Mouse (Mus musculus) gastrocnemius, postnatal 4 days (tissue): ENCODE data around the gene Mlph. TPM values are rescaled to one million over a fixed set of nuclear protein-coding genes. Genes with fewer than 3 reads are reported as not detected.
A peak's percentile ranks its signal among the peaks of the same experiment; 100 is the strongest.

Experiments used
- DNase-seq, 2 experiments: peaks; one replicate each; pipeline ENCODE4 v3.0.0; 2021 to 2022; ENCODE audit warnings: low spot score in 2 of 2, mixed read lengths in 2 of 2
- total RNA-seq, 2 experiments: library from RNA; stranded (reverse); gene quantifications; 2 replicates each; pipeline ENCODE4 v1.2.3; 2021

The Mlph gene
- total RNA-seq, 2 experiments from 2014 or later: 0.59 to 0.75 TPM

DNA sequence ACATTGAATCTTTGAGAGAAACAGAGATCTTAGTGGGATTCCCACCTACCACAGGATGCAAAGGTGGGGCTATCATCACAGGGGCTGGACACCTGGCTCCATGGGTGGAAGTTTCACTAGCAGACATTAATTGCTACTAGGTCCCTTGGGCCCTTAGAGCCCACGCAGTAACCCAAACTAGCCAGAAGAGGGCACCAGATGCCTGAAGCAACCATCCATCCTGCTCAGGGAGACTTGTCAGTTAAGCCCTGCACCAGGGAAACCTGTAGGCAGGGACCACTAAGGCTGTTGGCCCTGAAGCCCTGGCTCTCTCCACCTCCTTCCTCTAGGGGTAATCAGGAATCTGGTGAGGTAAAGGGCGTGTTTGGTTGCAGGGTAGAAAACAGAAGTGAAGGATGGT, 8.5 kb upstream of the Mlph start:
- DNase-seq: no peak

DNA sequence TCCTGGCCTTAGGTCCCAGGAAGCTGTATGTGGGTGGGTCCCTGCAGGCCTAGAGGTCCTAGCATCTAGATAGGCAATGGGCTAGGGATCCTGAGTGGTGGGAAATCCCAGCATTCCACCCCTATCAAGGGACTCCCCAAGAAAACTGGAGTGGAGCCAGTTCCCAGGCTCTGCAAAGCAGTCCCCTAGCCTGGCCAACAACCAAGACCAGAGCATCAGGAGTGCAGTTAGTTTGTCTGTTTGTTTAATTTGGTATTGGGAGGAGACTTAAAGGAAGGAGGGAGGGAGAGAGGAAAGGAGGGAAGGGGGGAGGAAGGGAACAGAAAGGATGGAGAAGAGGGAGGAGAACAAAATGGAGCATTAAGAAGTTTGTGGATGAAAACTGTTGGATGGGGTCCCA, 5.7 kb upstream of the Mlph start:
- DNase-seq: peak in 1 of 2 experiments; percentile 52

DNA sequence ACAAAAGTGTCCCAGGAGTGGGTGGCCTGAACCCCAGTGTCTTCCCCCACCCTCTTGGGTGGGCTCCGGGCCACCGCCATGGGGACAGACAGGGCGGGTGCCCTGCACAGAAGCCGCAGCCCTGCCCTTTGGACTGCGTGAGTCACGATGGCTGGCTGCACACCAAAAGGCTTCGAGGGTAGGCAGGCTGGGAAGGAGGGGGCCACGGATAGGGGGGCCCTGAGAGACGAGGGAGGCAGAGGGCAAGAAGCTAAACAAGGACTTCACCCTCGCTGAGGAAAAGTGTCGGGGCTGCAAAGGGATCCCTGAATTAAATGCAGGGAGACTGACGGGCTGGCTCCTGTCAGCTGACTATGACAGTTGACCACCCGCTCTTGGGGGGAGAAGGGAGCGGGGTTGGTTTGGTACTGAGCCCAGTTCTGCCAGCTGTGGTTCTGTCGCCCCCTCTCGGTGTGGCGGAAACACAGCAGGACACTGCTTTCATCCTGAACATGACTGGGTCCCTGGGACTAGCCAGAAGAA, 5.2 kb upstream of the Mlph start:
- DNase-seq: peak; percentile 17 to 62

DNA sequence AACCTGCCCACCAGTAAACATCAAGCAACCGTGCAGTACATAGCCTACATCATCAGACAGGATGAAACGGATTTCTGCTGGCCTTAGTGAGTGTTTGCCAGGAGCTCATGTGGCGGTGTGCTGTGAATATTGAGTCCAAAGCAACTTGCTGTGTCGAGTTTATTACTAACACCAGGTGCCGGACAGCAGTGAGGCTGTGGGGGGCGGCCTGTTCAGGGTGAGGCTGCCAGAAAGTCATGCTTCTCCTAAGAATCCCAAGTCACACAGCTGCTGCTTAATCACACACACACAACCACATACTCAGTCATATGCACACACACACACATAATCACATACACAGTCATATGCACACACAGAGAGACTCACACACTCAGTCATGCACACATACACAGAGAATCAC, 1.7 kb upstream of the Mlph start:
- no peak for DNase-seq

DNA sequence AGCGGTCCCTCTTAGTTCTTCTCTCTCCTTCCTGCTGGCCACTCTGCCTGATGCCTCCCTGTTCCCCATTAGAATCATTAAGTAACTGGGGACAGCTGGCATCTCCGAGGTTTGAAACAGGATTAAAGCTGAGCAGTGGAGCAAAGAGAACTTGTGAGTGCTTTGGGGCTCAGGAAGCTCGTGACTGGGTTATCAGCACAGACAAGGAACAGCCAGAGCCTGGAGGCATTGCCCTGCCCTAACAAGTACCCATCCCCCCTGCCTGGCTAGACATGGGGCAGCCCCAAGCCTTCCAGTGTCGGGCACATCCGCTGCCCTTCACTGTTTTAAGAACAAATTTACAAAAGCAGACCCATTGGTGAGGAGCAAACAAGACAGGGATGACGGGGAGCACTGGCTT, 2.6 kb downstream of the Mlph start:
- no peak for DNase-seq

DNA sequence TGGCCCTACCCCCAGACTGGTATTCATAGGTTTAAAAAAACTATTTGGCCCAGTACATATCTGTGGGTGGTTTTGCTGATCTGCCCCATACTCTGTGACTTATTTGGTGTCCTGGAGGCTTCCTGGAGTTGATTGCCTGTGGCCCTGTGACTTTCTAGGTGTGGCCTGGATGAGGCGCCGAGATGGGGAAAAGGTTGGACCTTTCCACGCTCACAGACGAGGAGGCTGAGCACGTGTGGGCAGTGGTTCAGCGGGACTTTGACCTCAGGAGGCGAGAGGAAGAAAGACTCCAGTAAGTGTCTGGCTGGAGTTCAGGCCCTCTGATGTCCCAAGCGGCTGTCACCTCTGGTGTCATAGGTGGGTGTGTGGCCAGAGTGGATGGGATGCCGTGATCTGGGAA, 6.8 kb downstream of the Mlph start:
- no peak for DNase-seq

DNA sequence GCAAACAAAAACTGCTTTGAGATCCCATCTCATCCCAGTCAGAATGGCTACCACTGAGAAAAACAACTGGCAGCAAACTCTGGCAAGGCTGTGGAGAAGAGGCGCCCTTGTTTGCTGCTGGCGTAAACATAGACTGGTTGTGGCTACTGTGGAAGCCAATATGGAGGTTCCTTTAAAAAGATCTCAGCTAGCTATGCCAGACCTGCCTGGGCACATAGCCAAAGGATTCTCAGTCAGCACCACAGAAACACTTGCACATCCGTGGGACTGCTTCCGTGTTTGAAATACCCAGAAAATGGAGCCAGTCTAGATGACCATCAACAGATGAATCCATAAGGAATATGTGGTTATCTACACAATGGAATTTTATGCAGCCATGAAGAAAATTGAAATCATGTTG, 11.1 kb downstream of the Mlph start:
- DNase-seq: no peak

DNA sequence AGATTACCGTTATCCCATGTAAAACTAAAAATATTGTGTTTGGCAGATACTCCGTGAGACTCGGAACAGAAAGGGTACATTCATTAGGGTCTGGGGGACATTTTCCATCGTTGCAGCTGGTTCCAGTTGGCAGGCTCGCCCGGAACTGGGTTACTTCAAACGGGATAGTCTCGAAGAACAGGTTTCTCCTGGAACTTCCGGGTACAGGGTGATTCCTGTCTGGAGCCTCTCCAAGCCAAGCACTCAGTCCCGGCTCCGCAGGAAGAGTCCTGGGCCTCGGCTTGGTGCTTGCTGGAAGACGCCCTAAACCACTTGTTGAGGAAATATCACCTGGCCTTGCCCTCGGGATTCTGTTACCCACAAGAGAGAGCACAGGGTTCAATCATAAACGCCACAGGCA, 12.4 kb downstream of the Mlph start:
- no peak for DNase-seq

DNA sequence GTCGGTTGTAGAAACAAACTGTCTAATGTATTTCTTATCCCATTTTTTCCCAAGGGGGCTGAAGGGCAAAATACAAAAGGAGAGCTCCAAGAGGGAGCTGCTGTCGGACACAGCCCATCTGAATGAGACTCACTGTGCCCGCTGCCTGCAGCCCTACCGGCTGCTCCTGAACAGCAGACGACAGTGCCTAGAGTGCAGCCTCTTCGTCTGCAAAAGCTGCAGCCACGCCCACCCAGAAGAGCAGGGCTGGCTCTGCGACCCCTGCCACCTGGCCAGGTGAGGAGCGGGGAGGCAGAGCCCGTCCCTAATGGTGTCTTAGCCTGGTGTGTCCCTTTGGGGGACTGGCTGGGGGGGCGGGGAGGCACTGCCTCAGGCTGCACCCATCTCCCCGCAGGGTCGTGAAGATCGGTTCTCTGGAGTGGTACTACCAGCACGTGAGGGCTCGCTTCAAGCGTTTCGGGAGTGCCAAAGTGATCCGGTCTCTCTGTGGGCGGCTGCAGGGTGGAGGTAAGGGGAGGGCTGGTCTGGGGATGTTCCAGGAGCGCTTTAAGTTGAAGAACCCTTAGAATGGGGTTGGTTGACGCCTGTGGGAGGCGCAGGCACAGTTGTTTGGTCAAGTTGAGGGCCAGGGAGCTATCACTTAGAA, 13.2 kb downstream of the Mlph start:
- no peak for DNase-seq

DNA sequence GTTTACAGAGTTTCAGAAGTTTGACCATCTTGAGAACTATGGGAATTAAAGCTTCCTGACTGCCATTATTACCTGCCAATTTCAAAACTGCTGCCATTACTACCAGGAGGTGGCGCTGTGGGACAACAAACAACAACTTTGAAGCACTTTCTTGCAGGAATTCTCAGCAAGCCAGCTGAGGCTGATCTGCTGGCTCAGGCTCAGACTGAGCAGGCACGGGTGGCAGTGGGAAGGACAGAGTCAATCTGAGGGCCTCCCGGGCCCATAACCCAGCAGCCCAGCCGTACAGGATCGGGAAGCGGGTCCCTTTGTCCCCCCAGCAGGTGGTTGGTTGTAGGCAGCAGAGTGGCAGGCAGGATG, 13.7 kb downstream of the Mlph start:
- peak; percentile 66 to 84 for DNase-seq

DNA sequence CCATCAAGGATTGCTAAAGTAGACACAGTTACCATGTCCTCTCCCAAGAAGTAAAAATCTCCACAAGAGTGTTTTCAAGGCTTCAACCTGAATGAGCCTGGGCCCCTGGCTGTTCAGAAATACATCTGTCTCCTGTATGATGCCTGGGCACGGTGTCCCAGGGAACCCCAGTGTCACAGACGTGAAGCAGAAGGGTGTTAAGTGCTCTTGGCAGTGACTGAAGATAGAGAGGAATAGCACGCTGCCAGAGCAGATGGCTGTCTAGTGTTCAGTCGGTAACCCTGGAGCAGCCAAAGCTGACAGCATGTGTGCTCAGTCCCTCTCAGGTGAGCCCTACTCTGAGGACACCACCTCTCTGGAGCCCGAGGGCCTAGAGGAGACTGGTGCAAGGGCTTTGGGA, 18.1 kb downstream of the Mlph start:
- no peak for DNase-seq

DNA sequence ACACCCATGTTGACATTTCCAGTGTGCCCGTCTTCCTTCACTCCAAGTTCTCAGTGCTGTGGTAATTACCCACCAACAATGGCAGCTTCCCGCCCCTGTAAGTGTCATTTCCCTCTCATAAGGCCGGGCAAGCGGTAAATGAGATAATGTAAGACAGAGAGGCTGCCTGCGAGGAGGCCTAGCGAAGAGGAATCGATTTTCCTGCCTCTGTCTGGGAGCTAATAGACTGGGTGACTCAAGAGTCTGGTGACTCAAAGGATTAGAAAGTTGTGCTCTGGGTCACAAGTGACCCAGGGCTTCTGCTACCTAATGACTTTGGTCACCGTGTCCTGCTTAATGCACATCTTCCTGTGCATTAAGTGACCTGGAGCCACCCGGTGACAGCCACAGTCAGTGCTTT, 22.1 kb downstream of the Mlph start:
- no peak for DNase-seq

DNA sequence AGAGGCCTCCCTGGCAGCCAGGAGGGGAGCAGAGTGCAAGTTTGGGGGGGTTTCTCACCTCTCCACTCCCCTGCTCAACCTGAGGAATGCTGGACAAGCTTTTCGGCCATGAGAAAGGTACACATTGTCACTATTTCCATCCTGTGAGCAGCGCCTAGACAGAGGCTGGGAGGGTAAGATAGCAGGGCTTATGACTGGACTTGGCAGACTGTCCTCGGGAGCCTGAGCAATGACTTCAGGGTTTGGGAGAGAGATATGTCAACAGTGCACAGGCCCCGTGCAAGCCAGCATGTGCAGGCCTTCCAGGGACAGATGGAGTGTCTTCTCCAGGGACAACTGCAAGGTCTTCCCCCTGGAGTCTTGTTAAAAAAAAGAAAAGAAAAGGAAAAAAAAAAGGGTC, 25.1 kb downstream of the Mlph start:
- no peak for DNase-seq

DNA sequence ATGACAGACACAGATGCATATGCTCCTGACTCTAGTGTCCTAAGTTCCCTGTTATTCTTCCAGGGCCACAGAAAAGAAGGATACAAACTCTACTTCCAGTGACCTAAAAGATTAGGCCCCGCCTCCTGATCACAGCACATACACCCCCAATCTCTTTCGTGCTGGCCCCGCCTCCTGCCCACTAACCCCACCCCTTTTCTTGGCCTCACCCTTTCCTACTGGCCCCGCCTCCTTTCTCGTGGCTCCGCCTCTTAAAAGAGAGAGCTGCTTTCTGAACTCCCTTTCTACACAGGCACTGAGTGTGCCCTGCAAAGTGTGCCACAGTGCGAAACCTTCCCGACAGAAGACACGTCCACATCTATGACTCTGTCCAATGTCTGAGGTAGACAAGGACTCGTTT, 30.3 kb downstream of the Mlph start:
- no peak for DNase-seq

DNA sequence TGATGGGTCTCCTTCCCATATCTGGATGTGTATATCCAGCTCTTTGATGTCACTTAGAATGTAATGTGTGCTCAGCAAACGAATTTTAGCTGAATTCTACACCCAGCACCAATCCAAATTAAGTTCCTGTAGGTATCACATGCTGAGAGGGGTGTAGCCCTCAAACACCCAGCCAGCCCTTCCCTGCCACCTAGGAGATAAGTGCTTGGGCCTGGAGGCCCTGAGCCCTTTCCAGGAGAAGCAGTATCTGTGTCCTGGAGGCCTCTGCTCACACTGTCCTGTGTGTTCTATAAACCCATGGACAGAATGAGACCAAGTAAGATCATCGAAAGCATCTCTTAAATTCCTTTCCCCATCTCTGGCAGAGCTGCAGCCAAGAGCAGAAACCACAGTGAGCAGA, 32.4 kb downstream of the Mlph start:
- no peak for DNase-seq

DNA sequence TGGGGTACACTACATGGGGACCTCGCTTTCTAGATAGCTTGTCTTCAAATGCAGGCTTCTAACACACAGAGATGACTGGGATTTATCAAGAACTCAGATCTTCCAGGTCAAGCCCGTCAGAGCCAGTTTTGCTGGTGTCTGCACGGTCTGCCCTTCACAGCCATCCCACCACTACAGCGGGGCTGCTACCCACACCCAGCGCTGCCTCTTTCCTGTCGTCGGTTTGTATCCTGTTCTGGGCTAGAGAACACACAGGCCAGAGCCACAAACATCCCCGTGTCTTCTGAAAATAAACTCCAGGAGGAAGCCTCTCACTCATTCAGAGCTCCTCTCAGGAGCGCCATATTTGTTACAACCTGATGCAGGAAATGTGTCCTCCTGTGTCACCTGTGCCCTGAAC, 34.4 kb downstream of the Mlph start:
- DNase-seq: no peak

DNA sequence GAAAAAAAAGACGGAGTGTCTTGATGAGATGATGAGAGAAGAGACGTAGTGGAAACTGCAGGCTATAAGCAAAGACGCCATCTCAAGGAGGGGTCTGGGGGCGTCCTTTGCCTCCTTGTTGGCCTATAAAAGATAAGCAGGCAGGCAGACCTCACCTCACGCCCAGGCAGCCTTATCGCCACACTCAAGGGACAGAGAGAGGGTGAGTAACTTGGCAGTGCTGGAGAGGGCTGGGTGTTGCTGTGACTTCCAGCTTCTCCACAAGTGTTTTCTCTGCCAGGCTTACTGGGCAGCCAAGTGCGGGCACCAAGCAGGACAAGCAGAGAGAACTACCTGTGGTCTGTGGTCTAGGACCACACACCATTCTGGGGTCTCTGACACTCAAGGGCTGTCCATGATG, 36.8 kb downstream of the Mlph start:
- no peak for DNase-seq

DNA sequence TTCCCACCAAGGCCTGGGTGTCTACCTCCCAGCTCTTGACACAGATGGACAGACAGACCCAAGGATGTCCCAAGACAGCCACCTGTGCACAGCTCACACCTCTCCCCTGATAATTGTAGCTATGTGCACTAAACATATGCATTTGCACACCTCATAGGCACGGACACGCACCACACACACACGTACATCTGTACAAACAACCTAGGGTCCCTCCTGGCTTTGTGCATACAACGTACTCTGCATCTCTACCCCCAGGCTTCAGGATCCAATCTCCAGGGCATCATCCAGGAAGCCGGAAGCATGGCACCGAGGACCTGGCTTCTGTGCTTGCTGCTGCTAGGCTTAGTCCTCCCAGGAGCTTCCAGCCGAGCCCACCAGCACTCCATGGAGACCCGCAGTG, 37.9 kb downstream of the Mlph start, which contains the start of gene Prlh:
Gene Prlh (plus strand): TSS at position 301 of the 400 bp plus-strand sequence.
- DNase-seq: no peak

DNA sequence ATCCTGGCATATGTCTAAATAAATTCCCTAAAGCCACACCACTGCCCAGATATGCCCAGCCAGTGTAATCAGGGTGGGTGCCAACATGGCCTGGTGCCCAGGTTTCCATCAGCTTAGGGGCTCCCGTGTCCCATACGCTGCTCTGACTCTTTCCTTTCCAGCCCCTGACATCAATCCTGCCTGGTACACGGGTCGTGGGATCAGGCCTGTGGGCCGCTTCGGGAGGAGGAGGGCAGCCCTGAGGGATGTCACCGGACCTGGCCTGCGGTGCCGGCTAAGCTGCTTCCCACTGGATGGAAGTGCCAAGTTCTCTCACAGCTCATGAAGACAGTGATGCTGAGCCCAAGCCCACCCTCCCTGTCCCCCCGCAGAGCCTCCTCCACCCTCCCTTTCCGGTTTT, 38.8 kb downstream of the Mlph start:
- DNase-seq: no peak

DNA sequence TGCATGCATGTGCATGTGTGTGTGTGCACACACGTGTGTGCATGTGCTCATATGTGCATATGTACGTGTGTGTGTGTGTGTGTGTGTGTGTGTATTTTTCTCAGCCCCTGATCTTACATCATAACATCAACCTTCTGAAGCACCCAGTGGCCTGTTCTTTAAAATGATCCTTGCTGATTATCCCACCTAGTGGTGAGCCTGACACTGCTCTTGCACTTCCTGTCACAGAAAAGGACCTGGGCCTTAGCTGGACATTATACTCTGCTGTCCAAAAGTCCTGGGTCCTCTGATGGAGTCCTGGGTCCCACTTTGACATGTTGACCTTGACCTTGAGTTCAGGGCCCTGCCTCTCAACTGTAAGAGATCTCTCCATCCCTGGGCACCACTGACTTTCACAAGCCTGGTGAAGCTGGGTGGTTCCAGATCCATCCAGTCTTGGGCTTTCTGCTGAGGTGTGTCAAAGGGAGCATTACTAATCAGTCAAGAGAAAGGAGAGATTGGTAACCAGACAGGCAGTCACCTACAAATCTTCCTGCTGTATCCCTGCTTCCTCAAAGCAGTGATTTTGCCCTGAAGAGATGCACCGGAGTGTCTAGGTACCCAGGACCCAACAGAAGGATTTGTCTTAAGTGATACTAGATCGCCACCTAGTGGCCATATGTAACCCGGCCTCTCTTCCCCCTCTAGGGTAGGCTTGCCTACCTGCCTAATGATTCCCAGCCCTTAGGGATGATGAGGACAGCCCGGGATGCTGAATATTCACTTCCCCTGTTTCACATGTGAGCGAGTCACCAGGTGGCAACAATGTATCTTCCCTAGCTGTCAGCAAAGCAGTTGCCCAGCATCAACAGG, 41.6 kb downstream of the Mlph start:
- DNase-seq: peak in 1 of 2 experiments; percentile 49

DNA sequence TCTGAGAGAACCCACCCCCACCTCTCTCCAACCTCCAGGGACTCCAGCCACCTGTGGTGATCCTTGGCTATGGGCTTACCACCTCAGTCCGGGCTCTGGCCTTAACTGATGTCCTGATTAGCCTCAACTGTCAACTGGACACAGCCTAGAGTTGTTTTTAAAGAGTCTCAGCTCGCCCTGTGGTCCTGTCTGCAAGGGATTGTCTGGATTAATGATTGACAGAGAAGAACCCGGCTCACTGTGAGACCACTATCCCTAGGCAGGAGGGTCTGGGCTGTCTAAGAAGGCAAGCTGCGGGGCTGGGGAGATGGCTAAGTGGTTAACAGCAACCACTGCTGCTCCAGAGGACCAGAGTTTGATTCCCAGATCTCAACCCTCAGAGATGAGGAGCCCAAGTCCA, 47.6 kb downstream of the Mlph start:
- no peak for DNase-seq

DNA sequence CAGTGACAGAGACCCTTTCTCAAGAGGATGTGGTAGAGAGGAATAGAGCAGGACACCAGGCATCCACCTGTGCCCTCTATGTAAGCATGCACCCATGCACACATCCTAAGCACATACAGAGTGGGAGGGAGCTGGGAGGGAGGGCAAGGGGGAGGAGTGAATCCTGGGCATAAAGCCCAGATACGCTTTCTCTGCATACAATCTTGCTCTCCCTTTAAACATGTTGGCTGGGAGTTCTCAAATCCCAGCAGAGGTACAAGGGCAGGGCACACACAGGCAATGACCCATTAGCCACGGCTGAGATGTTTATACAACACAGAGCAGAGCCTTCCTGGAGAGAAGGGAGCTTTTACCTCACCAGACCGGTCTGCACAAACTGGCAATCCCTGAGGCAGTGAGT, 48.1 kb downstream of the Mlph start:
- DNase-seq: no peak

DNA sequence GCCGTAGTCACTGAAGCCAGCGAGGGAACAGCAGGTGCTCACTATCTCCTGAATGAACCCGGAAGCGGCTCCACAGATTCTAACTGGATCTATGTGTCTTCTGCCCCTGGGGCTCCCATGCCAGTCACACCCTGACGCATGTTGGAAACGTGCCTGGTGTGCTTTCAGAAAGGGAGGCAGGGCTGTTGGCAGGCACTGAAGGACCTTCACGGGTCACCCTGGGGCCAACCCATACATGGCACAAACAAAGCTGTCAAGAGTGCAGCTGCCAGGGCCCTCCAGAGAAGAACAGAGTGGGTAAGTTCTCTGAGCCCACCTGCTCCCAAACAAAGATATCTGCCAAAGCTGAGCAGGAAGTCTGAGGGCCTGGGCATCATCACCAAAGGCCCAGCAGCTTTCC, 52.7 kb downstream of the Mlph start:
- DNase-seq: peak in 1 of 2 experiments; percentile 51
